Comparison of ENCODE assay signal across 1 mouse cellular context in the genomic region with DNA sequence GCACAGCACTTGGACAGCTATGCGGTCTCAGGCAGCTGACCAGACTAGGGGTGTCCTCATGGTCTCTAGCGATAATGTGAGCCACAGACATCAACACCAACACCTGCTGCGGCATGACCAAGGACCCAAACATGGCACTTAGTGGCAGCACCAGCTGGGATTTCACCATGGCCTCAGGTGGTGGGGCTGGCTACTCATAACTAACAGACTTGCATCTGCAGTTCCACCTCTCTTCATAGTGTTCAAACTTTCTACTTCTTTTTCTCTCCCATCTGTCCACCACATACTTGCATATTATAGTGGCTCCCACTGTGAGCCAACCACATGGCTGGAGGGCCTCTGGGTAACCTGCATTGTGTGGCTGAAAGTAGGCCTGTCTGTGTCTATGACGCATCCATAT.
TF ChIP-seq lines count a peak whose summit lies in the region.

No protein-coding gene starts in this region.

TF ChIP-seq in CH12.LX, 34 proteins besides CTCF, POLR2A, EP300 and RAD21 (continued from another document):
- TF ChIP-seq BHLHE40 (IDR thresholded peaks at IDR 0.05; ENCODE audit: low read depth, low read length) (peak; percentile 49), CHD1 (IDR thresholded peaks at IDR 0.05; ENCODE audit: low read depth, low read length) (no peak), MAZ (IDR thresholded peaks at IDR 0.05; ENCODE audit: low read depth, low read length) (no peak), MAX (IDR thresholded peaks at IDR 0.05; ENCODE audit: low read length) (peak; percentile 55), NRF1 (IDR thresholded peaks at IDR 0.05; ENCODE audit: low read depth, low read length) (no peak)
